In genomic region chr6:119472135-119472534, GRCm38 (mm10) we compare ENCODE assay signal across 8 mouse cellular contexts. TPM values are rescaled to one million over a fixed set of nuclear protein-coding genes. Genes with fewer than 3 reads are reported as not detected.
A peak's percentile ranks its signal among the peaks of the same experiment; 100 is the strongest.
DNase-seq lines count a peak whose midpoint lies in the region; ATAC-seq and TF ChIP-seq lines count a peak whose summit lies in the region.

No protein-coding gene starts in this region.

- H3K27me3 ChIP-seq in embryonic facial prominence, embryonic 10.5 days (replicated peaks; ENCODE audit: low read depth, poor library complexity, severe bottlenecking), result no peaks in the 10 kb centered on the region
- no peaks in the 10 kb centered on the region for H3K27me3 ChIP-seq in kidney, adult 2 months (replicated peaks; ENCODE audit: control insufficient read depth, insufficient read depth, low read length)

- peaks cover 5% of the 10 kb centered on the region for H3K4me1 ChIP-seq in embryonic facial prominence, embryonic 10.5 days
- H3K4me1 ChIP-seq in kidney, adult 2 months (ENCODE audit: control insufficient read depth, insufficient read depth, low read length), result peaks cover 16% of the 10 kb centered on the region

- no peak overlapping the region for H3K27ac ChIP-seq in embryonic facial prominence, embryonic 10.5 days (replicated peaks)
- H3K27ac ChIP-seq in kidney, adult 2 months (ENCODE audit: insufficient read depth, low read depth, low read length), result no peak overlapping the region

- no peaks in the 10 kb centered on the region for H3K9me3 ChIP-seq in embryonic facial prominence, embryonic 10.5 days

- 29% methylated on average over 5 of the region's 5 CpGs for WGBS in embryonic facial prominence, embryonic 10.5 days
- WGBS in kidney, adult 2 months, result 23% methylated on average over 5 of the region's 5 CpGs

- peak; percentile 63 for DNase-seq in gastrocnemius, adult 18-20 months (ENCODE audit: low spot score)
- no peak for DNase-seq in gastrocnemius, adult 8-10 months (ENCODE audit: low spot score in 2 of 2)
- peak; percentile 35 for DNase-seq in 3134 (ENCODE audit: extremely low read depth, insufficient read length, low spot score)
- peak; percentile 63 for DNase-seq in adrenal gland, adult 2 months
- peak; percentile 62 for DNase-seq in embryonic facial prominence, embryonic 10.5 days (ENCODE audit: low spot score)
- DNase-seq in kidney, adult 2 months, result peak; percentile 83
- DNase-seq in thymus, postnatal 14 days, result peak; percentile 63

- ATAC-seq in megakaryocyte progenitor cell, adult 5-6 weeks (replicated peaks; ENCODE audit: poor library complexity), result peak; percentile 54

- H3K4me3 ChIP-seq in embryonic facial prominence, embryonic 10.5 days, result no peak overlapping the region
- H3K4me3 ChIP-seq in kidney, adult 2 months (ENCODE audit: insufficient read depth, low read depth, low read length), result no peak overlapping the region

- TF ChIP-seq POLR2A in kidney, adult 2 months (IDR thresholded peaks at IDR 0.05; ENCODE audit: low read depth, low read length), result no peak

- TF ChIP-seq CTCF in kidney, adult 2 months (conservative IDR thresholded peaks at IDR 0.05; ENCODE audit: insufficient read depth, insufficient read length, low read depth, low read length), result peak; percentile 79

- H3K36me3 ChIP-seq in embryonic facial prominence, embryonic 10.5 days (replicated peaks), result no peaks in the 10 kb centered on the region
- no peaks in the 10 kb centered on the region for H3K36me3 ChIP-seq in kidney, adult 2 months (ENCODE audit: control insufficient read depth, insufficient read depth, low read length)

RNA-seq across cellular contexts. Expression of gene Fbxl14, which starts 7.3 kb away (rescaled TPM):
- total RNA-seq in gastrocnemius, adult 18-20 months (2021), result 10 to 100 TPM; 10.4 to 11.5 TPM
- total RNA-seq in gastrocnemius, adult 8-10 months (2022), result 10 to 100 TPM; 10.2 to 13.8 (median 11.8) TPM
- 10 to 100 TPM; 31.9 to 36.9 TPM for total RNA-seq in adrenal gland, adult 2 months (2021)
- 104 and 107 TPM in 2 replicates for polyA plus RNA-seq in adrenal gland, adult 2 months (2012; rRNA removed)
- polyA plus RNA-seq in embryonic facial prominence, embryonic 10.5 days (2016; fragmentation: Nextera tagmentation; extraction: Ambion mirVana), result 3.4 and 3.6 TPM in 2 replicates
- polyA plus RNA-seq in kidney, adult 2 months (2012; rRNA removed), result 38.6 and 47.8 TPM in 2 replicates
- 45.5 and 47.0 TPM in 2 replicates for total RNA-seq in megakaryocyte progenitor cell, adult 5-6 weeks (2015)
- total RNA-seq in megakaryocyte progenitor cell, adult 5-6 weeks (2017), result 43.8 and 47.6 TPM in 2 replicates

RNA-seq across cellular contexts. Expression of gene Adipor2, which starts 54.6 kb away (rescaled TPM):
- 10 to 100 TPM; 89.2 to 93.1 TPM for total RNA-seq in gastrocnemius, adult 18-20 months (2021)
- 100 to 1,000 TPM in 1 of 4 experiments, 10 to 100 TPM in 3; 89.7 to 104 (median 97.1) TPM for total RNA-seq in gastrocnemius, adult 8-10 months (2022)
- total RNA-seq in adrenal gland, adult 2 months (2021), result 100 to 1,000 TPM; 194 to 198 TPM
- polyA plus RNA-seq in adrenal gland, adult 2 months (2012; rRNA removed), result 55.9 and 62.9 TPM in 2 replicates
- 30.9 and 32.0 TPM in 2 replicates for polyA plus RNA-seq in embryonic facial prominence, embryonic 10.5 days (2016; fragmentation: Nextera tagmentation; extraction: Ambion mirVana)
- polyA plus RNA-seq in kidney, adult 2 months (2012; rRNA removed), result 65.7 and 66.6 TPM in 2 replicates
- 57.1 and 64.4 TPM in 2 replicates for total RNA-seq in megakaryocyte progenitor cell, adult 5-6 weeks (2015)
- total RNA-seq in megakaryocyte progenitor cell, adult 5-6 weeks (2017), result 71.4 and 85.8 TPM in 2 replicates

Comparison
In these comparisons a context has a peak if more than half of its experiments do, and no peak if none do; other contexts are left out.
1. DNase-seq: peak in gastrocnemius, adult 18-20 months (single experiment), 3134 (single experiment), adrenal gland, adult 2 months (single experiment), embryonic facial prominence, embryonic 10.5 days (single experiment), kidney, adult 2 months (single experiment) and thymus, postnatal 14 days (single experiment); none in gastrocnemius, adult 8-10 months (0 of 2).